Mouse (Mus musculus): ENCODE data around the gene Kremen1.

DNA sequence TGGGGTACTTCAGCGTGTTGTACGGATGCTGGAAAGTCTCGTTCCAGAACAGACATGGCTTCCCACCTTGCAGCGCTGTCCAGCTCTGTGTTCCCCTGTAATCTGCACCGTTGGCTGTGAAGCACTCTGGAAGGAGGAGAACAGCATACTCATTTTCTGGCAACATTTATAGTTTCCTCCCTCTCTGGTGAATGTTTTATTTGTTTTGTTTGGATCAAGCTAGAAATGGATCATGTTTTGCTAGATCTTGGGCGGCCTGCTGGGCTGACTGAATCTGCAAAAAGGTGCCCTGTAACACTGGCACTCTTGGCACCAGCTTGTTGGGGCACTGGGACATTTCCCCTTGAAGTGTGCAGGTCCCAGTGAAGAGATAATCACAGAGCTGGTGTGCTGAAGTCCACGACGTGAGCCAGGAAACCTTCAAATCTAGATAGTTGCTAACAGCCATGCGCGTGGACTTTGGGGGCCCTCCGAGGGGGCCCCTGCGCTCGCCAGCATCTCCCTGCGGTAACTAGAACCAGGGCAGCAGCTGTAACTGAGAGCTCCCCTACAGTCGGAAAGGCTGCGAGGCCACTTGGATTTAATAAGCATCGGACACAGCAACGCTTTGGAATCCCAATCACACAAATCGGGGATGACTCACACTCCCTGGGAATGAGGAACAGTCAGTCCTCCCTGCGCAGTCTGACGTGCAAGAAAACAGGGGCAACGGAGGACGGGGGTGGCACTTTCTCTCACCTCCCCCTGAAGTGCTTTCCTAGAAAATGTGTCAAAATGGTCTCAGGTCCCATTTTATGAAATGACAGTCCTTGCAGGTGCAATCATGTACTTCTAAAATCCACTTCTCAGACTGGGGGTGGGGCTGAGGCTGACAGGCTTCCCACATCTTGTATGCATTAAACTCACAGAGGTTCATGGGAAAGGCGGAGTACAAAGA is 17.3 kb downstream of the Kremen1 start:
- TF ChIP-seq CTCF (IDR thresholded peaks at IDR 0.05; ENCODE audit: insufficient read depth, low read length): no peak
- no peak for TF ChIP-seq POLR2A (IDR thresholded peaks at IDR 0.05; ENCODE audit: borderline replicate concordance, extremely low read depth, low read depth, low read length)

Measured in lung, adult 2 months (tissue).